Mouse (Mus musculus) kidney, postnatal 0 days (tissue): ENCODE results near the gene Pde1c. TPM values are rescaled to one million over a fixed set of nuclear protein-coding genes. Genes with fewer than 3 reads are reported as not detected.
"Not testable (repeated sequence)": the region's sequence is repeated elsewhere in the genome, so short reads cannot be mapped to it uniquely, and the experiment has no call there.

ENCODE experiments used
- ATAC-seq: fragments of 200-750 bp; cut with Nextera tagmentation; replicated peaks from 2 replicates; pipeline ENCODE4 v1.8.0; 2017; ENCODE audit warnings: low read depth, moderate number of reproducible peaks, moderate TSS enrichment, moderate library complexity; ENCODE audit not compliant: low FRiP score
- DNase-seq: peaks from one replicate; pipeline ENCODE4 v3.0.0-alpha.2; 2016; ENCODE audit warnings: low spot score
- H3K27ac ChIP-seq: fragments of 300-500 bp; sonication (generic); 2 replicates; pipeline ENCODE4 v1.5.1; 2014; ENCODE audit warnings: mild to moderate bottlenecking
- H3K27me3 ChIP-seq: fragments of 300-500 bp; sonication (generic); 2 replicates; pipeline ENCODE4 v1.6.1; 2014; ENCODE audit warnings: low read length, mixed read lengths; ENCODE audit not compliant: insufficient read depth
- H3K36me3 ChIP-seq: fragments of 300-500 bp; sonication (generic); 2 replicates; pipeline ENCODE4 v1.6.1; 2014; ENCODE audit warnings: low read length, mixed read lengths; ENCODE audit not compliant: insufficient read depth
- H3K4me1 ChIP-seq: fragments of 300-500 bp; sonication (generic); replicated peaks from 2 replicates; pipeline ENCODE4 v1.6.1; 2014; ENCODE audit warnings: antibody characterized with exemption, low read length, mixed read lengths; ENCODE audit not compliant: insufficient read depth
- H3K4me2 ChIP-seq: fragments of 300-500 bp; sonication (generic); 2 replicates; pipeline ENCODE4 v1.6.1; 2014; ENCODE audit warnings: mild to moderate bottlenecking, low read length, moderate library complexity, mixed read lengths
- H3K4me3 ChIP-seq: fragments of 300-500 bp; sonication (generic); replicated peaks from 2 replicates; pipeline ENCODE4 v1.5.1; 2014; ENCODE audit warnings: low read depth, low read length
- H3K9ac ChIP-seq: fragments of 300-500 bp; sonication (generic); 2 replicates; pipeline ENCODE4 v1.6.1; 2014; ENCODE audit warnings: low read depth, low read length
- H3K9me3 ChIP-seq: fragments of 300-500 bp; sonication (generic); replicated peaks from 2 replicates; pipeline ENCODE4 v1.6.1; 2016; ENCODE audit warnings: low read length, inconsistent platforms, mixed read lengths
- CTCF ChIP-seq: IDR thresholded peaks from 2 replicates; pipeline ENCODE4 v1.5.1; 2016; ENCODE audit warnings: antibody characterized with exemption, low read depth, mild to moderate bottlenecking, moderate library complexity
- WGBS: fragments of 180-500 bp; shearing (Covaris S2); extraction: QIAGEN DNeasy Blood & Tissue Kit; methylation state at CpG from one replicate; pipeline ENCODE4 v1.1.7; 2014; 5-methylcytosine and 5-hydroxymethylcytosine counted together
- polyA plus RNA-seq: library from polyadenylated mRNA; unstranded; fragments of >200 nt; fragmentation: Nextera tagmentation; extraction: Ambion mirVana; gene quantifications from 2 replicates; pipeline ENCODE4 v1.2.1, GENCODE M21; 2015

The Pde1c gene
- polyA plus RNA-seq = 0.99 and 1.2 TPM in 2 replicates

DNA sequence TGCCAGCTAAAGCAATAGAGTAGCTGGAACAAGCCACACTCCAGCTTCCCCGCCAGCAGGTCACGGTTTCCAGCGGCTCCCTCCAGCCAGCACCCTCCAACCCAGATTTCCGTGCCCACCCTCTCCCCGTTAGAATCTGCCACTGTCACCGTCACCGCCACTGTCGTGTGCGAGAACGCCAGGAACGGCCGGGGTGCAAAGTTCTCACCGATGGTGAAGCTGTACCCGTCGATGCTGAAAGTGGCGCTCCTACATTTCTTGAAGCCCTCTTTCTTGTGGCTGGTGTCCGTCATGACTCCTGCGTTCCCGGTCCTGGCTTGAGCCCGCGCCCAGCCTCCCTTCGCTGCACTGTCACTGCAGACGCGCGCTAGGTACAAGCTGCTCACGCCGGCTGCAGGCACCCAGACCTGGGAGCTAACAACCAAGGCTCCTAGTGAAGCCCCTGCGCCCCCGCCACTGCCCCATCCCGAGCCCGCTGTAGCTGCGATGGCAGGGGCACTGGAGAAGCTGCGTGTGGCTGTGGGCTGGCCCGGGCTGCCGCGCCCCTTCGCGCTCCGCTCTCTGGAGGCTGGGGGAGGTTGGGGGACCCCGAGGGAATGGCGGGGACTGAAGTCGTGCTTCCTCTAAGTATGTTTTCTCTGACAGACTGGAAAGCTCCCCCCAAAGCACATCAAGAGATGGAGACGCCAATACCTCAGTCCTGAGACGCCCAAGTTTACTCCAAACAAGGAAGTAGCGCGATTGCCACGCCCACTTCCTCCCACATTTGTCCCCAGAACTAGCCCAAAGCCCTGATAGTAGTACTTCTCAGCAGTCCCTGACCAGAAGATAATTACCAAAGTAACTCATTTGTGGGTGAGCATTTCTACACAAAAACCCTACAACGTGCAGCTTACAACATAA is at the start of gene Pde1c:
Gene Pde1c (minus strand): TSS at position 634 of the 903 bp plus-strand sequence.
- H3K36me3 ChIP-seq = no peaks in the 10 kb centered on the region
- no peaks in the 10 kb centered on the region for H3K4me1 ChIP-seq
- WGBS = under 1% methylated on average over 48 of the region's 48 CpGs
- H3K9me3 ChIP-seq = no peaks in the 10 kb centered on the region
- H3K27ac ChIP-seq = no peak within 1 kb of the TSS
- peak within 1 kb of the TSS; percentile 44; the same call in 1 of the 2 replicates for H3K9ac ChIP-seq
- H3K4me3 ChIP-seq = peak within 1 kb of the TSS; percentile 65
- peak; percentile 54 for DNase-seq
- no peaks in the 10 kb centered on the region; the same call in 1 of the 2 replicates for H3K27me3 ChIP-seq
- ATAC-seq = peak; percentile 69
- TF ChIP-seq CTCF = no peak
- H3K4me2 ChIP-seq = peak within 1 kb of the TSS; percentile 97

DNA sequence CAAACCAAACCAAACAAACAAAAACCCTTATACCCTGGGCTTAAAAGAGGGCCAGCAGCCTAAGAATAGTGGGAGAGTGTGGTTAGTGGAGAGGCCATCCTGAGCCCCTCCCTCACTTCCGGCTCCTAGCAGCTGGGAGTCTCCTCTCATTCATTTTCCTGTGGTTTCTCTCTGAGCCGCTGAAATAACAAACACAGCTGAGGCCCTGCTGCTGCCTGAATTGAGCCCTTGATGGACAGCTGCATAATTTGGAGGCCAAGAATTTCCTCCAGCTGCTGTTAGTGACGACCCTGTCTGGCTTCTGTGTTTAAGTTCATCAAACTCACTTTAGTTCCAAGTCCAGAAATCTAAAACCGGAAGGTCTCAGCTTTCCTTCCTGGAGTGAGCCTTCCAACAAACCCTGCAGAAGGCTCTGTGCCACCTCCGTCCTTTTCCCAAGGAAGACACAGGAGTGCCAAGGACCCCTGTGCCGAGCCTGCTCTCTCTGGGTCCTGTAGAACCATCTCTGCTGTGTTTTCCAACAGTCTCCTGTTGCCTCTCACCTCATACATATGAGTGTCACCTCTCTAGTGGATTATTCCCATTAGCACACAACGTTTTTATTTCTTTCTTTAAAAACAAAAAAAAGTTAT is 48.2 kb upstream of the Pde1c start:
- H3K4me2 ChIP-seq = no peak overlapping the region
- TF ChIP-seq CTCF = no peak
- ATAC-seq = peak; percentile 79
- peak; percentile 91 for DNase-seq
- no peaks in the 10 kb centered on the region for H3K36me3 ChIP-seq
- no peak overlapping the region for H3K4me3 ChIP-seq
- H3K4me1 ChIP-seq = 0 out of 2 replicates have a peak, but pooled peaks cover 2% of the 10 kb centered on the region
- no peaks in the 10 kb centered on the region for H3K27me3 ChIP-seq
- peak overlapping the region; percentile 62; the same call in 1 of the 2 replicates for H3K27ac ChIP-seq
- H3K9ac ChIP-seq = no peak overlapping the region
- 10% methylated on average over 7 of the region's 7 CpGs for WGBS
- no peaks in the 10 kb centered on the region for H3K9me3 ChIP-seq

DNA sequence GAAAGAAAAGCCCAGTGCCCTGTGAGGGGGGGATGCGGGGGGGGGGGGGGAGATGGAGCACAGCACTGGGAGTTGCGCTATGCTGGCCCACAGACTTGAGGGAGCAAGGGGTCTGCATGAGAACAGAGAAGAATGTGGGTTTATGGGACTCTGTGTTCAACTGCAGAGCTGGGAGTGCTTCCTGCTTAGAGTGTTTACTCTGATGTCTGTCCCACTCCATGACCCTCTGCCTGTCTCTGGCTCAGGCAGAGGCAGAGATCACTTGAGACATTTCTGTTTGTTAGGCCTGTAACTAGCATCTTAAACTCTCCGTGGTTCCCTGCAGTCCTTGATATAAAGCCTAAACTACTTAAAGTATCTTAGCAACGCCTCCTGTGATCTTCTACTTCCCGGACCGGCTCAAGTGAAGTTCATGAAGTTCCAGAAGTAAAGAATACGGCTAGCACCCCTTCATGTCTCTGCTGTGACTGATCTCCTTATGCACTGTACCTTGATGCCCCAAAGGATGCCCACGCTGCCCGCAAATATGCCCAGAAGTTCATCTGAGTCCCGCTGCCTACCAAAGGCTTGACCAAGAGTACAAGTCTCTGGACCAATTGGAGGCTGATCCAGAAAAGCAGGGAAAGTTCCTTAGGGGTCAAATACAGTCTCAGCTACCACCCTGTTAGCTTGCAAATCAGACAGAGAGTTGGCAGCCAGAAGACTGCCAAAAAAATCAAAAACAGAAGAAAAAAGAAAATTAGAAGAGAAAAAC is 47.5 kb upstream of the Pde1c start:
- DNase-seq = peak; percentile 66
- H3K36me3 ChIP-seq = no peaks in the 10 kb centered on the region
- no peak overlapping the region for H3K4me2 ChIP-seq
- TF ChIP-seq CTCF = no peak
- H3K4me1 ChIP-seq = 0 out of 2 replicates have a peak, but pooled peaks cover 2% of the 10 kb centered on the region
- H3K4me3 ChIP-seq = no peak overlapping the region
- H3K27me3 ChIP-seq = no peaks in the 10 kb centered on the region
- no peak overlapping the region for H3K9ac ChIP-seq
- no peaks in the 10 kb centered on the region for H3K9me3 ChIP-seq
- peak; percentile 9; the same call in 1 of the 2 replicates for ATAC-seq
- H3K27ac ChIP-seq = peak overlapping the region; percentile 62
- WGBS = 55% methylated on average over 10 of the region's 10 CpGs

DNA sequence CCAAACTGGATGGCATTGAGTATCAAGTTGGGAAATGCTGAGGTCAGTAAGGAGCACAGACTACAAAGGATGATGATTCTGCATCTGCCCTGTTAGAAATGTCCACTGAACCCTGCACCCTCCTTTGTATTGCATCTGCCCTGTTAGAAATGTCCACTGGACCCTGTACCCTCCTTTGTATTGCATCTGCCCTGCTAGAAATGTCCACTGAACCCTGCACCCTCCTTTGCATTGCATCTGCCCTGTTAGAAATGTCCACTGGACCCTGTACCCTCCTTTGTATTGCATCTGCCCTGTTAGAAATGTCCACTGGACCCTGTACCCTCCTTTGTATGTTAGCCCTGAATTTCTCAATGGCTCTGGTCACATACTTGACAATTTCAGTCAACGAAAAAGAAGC is 40.6 kb upstream of the Pde1c start:
- not testable (repeated sequence) for ATAC-seq, H3K4me1 ChIP-seq, H3K4me3 ChIP-seq, H3K27ac ChIP-seq, H3K9me3 ChIP-seq, DNase-seq, H3K36me3 ChIP-seq, H3K4me2 ChIP-seq, H3K9ac ChIP-seq, H3K27me3 ChIP-seq
- WGBS = 64% methylated on average over 1 of the region's 1 CpGs

DNA sequence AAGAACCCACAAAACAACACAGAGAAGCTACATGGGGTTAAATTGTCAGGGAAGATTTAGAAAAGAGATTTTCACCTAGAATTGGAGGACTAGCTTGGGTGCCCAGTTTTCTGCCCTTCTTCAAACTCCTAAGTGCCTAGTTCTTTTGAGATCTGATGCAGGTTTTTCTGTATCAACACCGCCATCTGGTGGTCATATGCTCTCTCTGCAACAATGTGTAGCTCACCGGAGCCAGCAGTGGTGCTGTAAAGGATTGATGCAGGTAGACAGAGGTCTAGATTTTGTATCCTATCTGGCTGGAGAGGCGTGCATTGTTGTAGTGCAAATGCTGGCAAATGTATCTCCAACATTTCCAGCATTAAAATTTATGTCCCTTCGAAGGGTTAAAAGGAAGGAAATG is 39.4 kb upstream of the Pde1c start:
- H3K4me3 ChIP-seq = no peak overlapping the region
- DNase-seq = peak; percentile 82
- H3K27ac ChIP-seq = no peak overlapping the region
- TF ChIP-seq CTCF = peak; percentile 89
- 0 out of 2 replicates have a peak, but pooled peaks have one; percentile 25 for ATAC-seq
- H3K36me3 ChIP-seq = no peaks in the 10 kb centered on the region
- H3K4me2 ChIP-seq = no peak overlapping the region
- no peak overlapping the region for H3K9ac ChIP-seq
- H3K4me1 ChIP-seq = no peaks in the 10 kb centered on the region
- WGBS = 6% methylated on average over 4 of the region's 4 CpGs
- no peaks in the 10 kb centered on the region for H3K27me3 ChIP-seq
- no peaks in the 10 kb centered on the region for H3K9me3 ChIP-seq

DNA sequence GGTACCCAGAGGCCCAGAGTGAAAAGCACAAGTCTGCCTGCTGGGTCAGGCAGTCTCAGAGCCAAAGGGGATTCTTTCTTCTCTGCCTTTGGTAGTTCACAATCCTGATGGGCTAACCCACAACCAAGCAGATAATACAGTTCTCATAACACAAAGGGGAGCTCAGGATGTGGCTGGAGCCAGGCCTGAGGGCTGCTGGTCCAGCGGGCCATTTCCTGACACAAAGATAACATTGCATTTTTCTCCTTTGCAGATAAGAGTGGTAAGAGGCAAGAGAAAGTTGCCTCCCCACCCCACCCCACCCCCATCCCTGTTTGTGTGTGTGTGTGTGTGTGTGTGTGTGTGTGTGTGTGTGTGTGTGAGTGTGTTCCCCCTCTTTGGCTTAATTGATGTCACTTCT is 10.7 kb upstream of the Pde1c start:
- ATAC-seq = no peak
- no peak for TF ChIP-seq CTCF
- Histone ChIP-seq H3K9ac (no peak overlapping the region), H3K9me3 (no peaks in the 10 kb centered on the region), H3K4me3 (no peak overlapping the region), H3K4me2 (no peak overlapping the region), H3K27ac (no peak overlapping the region), H3K36me3 (no peaks in the 10 kb centered on the region), H3K27me3 (no peaks in the 10 kb centered on the region), H3K4me1 (no peaks in the 10 kb centered on the region)
- no peak for DNase-seq
- WGBS = 44% methylated on average over 1 of the region's 1 CpGs
